Mouse (Mus musculus) lung, postnatal 0 days (tissue): ENCODE results near the gene Ccdc194. TPM values are rescaled to one million over a fixed set of nuclear protein-coding genes. Genes with fewer than 3 reads are reported as not detected.

Source experiments
- ATAC-seq: fragments of 200-750 bp; cut with Nextera tagmentation; 2 replicates; pipeline ENCODE4 v1.8.0; 2017; ENCODE audit warnings: moderate library complexity
- DNase-seq: peaks from one replicate; pipeline ENCODE4 v3.0.0-alpha.2; 2016; ENCODE audit warnings: low spot score
- H3K27ac ChIP-seq: fragments of 300-500 bp; sonication (generic); 2 replicates; pipeline ENCODE4 v1.5.1; 2014; ENCODE audit warnings: antibody characterized with exemption, mild to moderate bottlenecking, low read length, mixed read lengths
- H3K27me3 ChIP-seq: fragments of 300-500 bp; sonication (generic); replicated peaks from 2 replicates; pipeline ENCODE4 v1.6.1; 2014; ENCODE audit warnings: low read length, mixed read lengths; ENCODE audit not compliant: insufficient read depth
- H3K36me3 ChIP-seq: fragments of 300-500 bp; sonication (generic); 2 replicates; pipeline ENCODE4 v1.6.1; 2014; ENCODE audit warnings: low read length, mixed read lengths; ENCODE audit not compliant: insufficient read depth
- H3K4me1 ChIP-seq: fragments of 300-500 bp; sonication (generic); 2 replicates; pipeline ENCODE4 v1.6.1; 2014; ENCODE audit warnings: antibody characterized with exemption, low read depth, low read length, mixed read lengths; ENCODE audit not compliant: insufficient read depth
- H3K4me2 ChIP-seq: fragments of 300-500 bp; sonication (generic); replicated peaks from 2 replicates; pipeline ENCODE4 v1.6.1; 2014; ENCODE audit warnings: low read depth, mild to moderate bottlenecking, low read length, moderate library complexity, mixed read lengths
- H3K4me3 ChIP-seq: fragments of 300-500 bp; sonication (generic); 2 replicates; pipeline ENCODE4 v1.5.1; 2014; ENCODE audit warnings: low read depth, low read length
- H3K9ac ChIP-seq: fragments of 300-500 bp; sonication (generic); replicated peaks from 2 replicates; pipeline ENCODE4 v1.6.1; 2014; ENCODE audit warnings: low read depth, mild to moderate bottlenecking
- H3K9me3 ChIP-seq: fragments of 300-500 bp; sonication (generic); 2 replicates; pipeline ENCODE4 v1.6.1; 2016; ENCODE audit warnings: low read length, mixed read lengths
- CTCF ChIP-seq: IDR thresholded peaks from 2 replicates; pipeline ENCODE4 v1.5.1; 2016; ENCODE audit warnings: antibody characterized with exemption, mild to moderate bottlenecking
- EP300 ChIP-seq: IDR thresholded peaks from 2 replicates; pipeline ENCODE4 v1.6.1; 2016; ENCODE audit warnings: antibody characterized with exemption, mild to moderate bottlenecking, control low read depth
- WGBS: fragments of 180-500 bp; shearing (Covaris S2); extraction: QIAGEN DNeasy Blood & Tissue Kit; methylation state at CpG from one replicate; pipeline ENCODE4 v1.1.7; 2014; 5-methylcytosine and 5-hydroxymethylcytosine counted together
- polyA plus RNA-seq: library from polyadenylated mRNA; unstranded; fragments of >200 nt; fragmentation: Nextera tagmentation; extraction: Ambion mirVana; gene quantifications from 2 replicates; pipeline ENCODE4 v1.2.1, GENCODE M21; 2015

Ccdc194 gene
- polyA plus RNA-seq, 1 experiment from 2014 or later: 0.08 TPM

- ATAC-seq: no peak
- Histone ChIP-seq H3K27ac (no peak overlapping the region), H3K4me2 (no peak overlapping the region), H3K36me3 (no peaks in the 10 kb centered on the region), H3K9me3 (no peaks in the 10 kb centered on the region), H3K9ac (no peak overlapping the region), H3K4me1 (no peaks in the 10 kb centered on the region; the same call in 1 of the 2 replicates), H3K27me3 (no peaks in the 10 kb centered on the region), H3K4me3 (no peak overlapping the region)
- no peak for DNase-seq
- TF ChIP-seq CTCF: no peak
- no peak for TF ChIP-seq EP300
- 84% methylated on average over 7 of the region's 7 CpGs for WGBS
These were observed 22.1 kb upstream of the Ccdc194 start for GRCm38 (mm10) chr8:71547590-71547989.

- H3K4me3 ChIP-seq: no peak overlapping the region
- no peaks in the 10 kb centered on the region for H3K36me3 ChIP-seq
- no peak overlapping the region for H3K4me2 ChIP-seq
- no peak overlapping the region for H3K9ac ChIP-seq
- no peak for TF ChIP-seq CTCF
- TF ChIP-seq EP300: no peak
- H3K27ac ChIP-seq: no peak overlapping the region
- no peaks in the 10 kb centered on the region; the same call in 1 of the 2 replicates for H3K4me1 ChIP-seq
- DNase-seq (no peak), ATAC-seq (no peak)
- 89% methylated on average over 11 of the region's 11 CpGs for WGBS
- no peaks in the 10 kb centered on the region for H3K27me3 ChIP-seq
- H3K9me3 ChIP-seq: no peaks in the 10 kb centered on the region
These were observed 19.5 kb upstream of the Ccdc194 start for GRCm38 (mm10) chr8:71545053-71545452.

- no peak overlapping the region for H3K9ac ChIP-seq
- no peak for TF ChIP-seq CTCF
- no peak for TF ChIP-seq EP300
- WGBS: 79% methylated on average over 9 of the region's 9 CpGs
These were observed 18.2 kb upstream of the Ccdc194 start for GRCm38 (mm10) chr8:71543755-71544154.

GRCm38 (mm10) chr8:71542632-71543343 is 17.3 kb upstream of the Ccdc194 start, which contains the start of gene Mvb12a:
TSS of gene Mvb12a (plus strand) at chr8:71542922.
- TF ChIP-seq EP300: no peak
- no peak for TF ChIP-seq CTCF
- H3K4me2 ChIP-seq: peak within 1 kb of the TSS; percentile 87
- no peaks in the 10 kb centered on the region for H3K9me3 ChIP-seq
- H3K27ac ChIP-seq: 0 out of 2 replicates have a peak within 1 kb of the TSS, but pooled peaks have one; percentile 47
- DNase-seq: peak; percentile 100
- H3K36me3 ChIP-seq: no peaks in the 10 kb centered on the region
- under 1% methylated on average over 54 of the region's 55 CpGs for WGBS
- H3K27me3 ChIP-seq: no peaks in the 10 kb centered on the region
- H3K4me1 ChIP-seq: peaks cover 6% of the 10 kb centered on the region
- H3K4me3 ChIP-seq: peak within 1 kb of the TSS; percentile 84
- peak within 1 kb of the TSS; percentile 52 for H3K9ac ChIP-seq
- peak; percentile 98 for ATAC-seq

More at GRCm38 (mm10) chr8:71543755-71544154, 18.2 kb upstream of the Ccdc194 start:
- no peaks in the 10 kb centered on the region for H3K36me3 ChIP-seq
- H3K9me3 ChIP-seq: no peaks in the 10 kb centered on the region
- peak overlapping the region; percentile 84; the same call in 1 of the 2 replicates for H3K4me3 ChIP-seq
- H3K27ac ChIP-seq: no peak overlapping the region
- ATAC-seq (no peak), DNase-seq (no peak)
- H3K4me2 ChIP-seq: peak overlapping the region; percentile 87; the same call in 1 of the 2 replicates
- H3K4me1 ChIP-seq: no peaks in the 10 kb centered on the region; the same call in 1 of the 2 replicates
- no peaks in the 10 kb centered on the region for H3K27me3 ChIP-seq

- ATAC-seq (peak; percentile 94), DNase-seq (peak; percentile 97)
- Histone ChIP-seq H3K9me3 (no peaks in the 10 kb centered on the region), H3K27ac (peak within 1 kb of the TSS; percentile 90), H3K4me3 (peak within 1 kb of the TSS; percentile 50), H3K9ac (peak within 1 kb of the TSS; percentile 50), H3K27me3 (no peaks in the 10 kb centered on the region), H3K4me1 (peaks cover 7% of the 10 kb centered on the region; the same call in 1 of the 2 replicates), H3K36me3 (no peaks in the 10 kb centered on the region), H3K4me2 (peak within 1 kb of the TSS; percentile 70)
- TF ChIP-seq EP300: peak; percentile 54
- TF ChIP-seq CTCF: peak; percentile 38
- WGBS: 3% methylated on average over 37 of the region's 37 CpGs
These were observed 11.7 kb upstream of the Ccdc194 start, which contains the start of gene Bst2 for GRCm38 (mm10) chr8:71537028-71537867. TSS of gene Bst2 (minus strand) at chr8:71537456.

GRCm38 (mm10) chr8:71535663-71536062 is 10.2 kb upstream of the Ccdc194 start:
- H3K4me3 ChIP-seq: no peak overlapping the region
- peaks cover 7% of the 10 kb centered on the region; the same call in 1 of the 2 replicates for H3K4me1 ChIP-seq
- TF ChIP-seq CTCF (no peak), EP300 (no peak)
- DNase-seq: no peak
- 79% methylated on average over 5 of the region's 5 CpGs for WGBS
- no peaks in the 10 kb centered on the region for H3K27me3 ChIP-seq
- no peaks in the 10 kb centered on the region for H3K9me3 ChIP-seq
- peak overlapping the region; percentile 70 for H3K4me2 ChIP-seq
- H3K27ac ChIP-seq: no peak overlapping the region
- H3K9ac ChIP-seq: no peak overlapping the region
- ATAC-seq: no peak
- H3K36me3 ChIP-seq: no peaks in the 10 kb centered on the region
